Mouse (Mus musculus) cerebellum, adult 18-20 months (tissue): Measurements from ENCODE around the gene 1700030J22Rik.

Source experiments
- DNase-seq, 2 experiments: peaks; one replicate each; pipeline ENCODE4 v3.0.0; 2021

Gene 1700030J22Rik

GRCm38 (mm10) chr8:116978631-116979256 is at the start of gene 1700030J22Rik:
1700030J22Rik (minus strand) TSS chr8:116978959.
- peak; percentile 98 to 99 for DNase-seq

GRCm38 (mm10) chr8:117027601-117028000 is 48.8 kb upstream of the 1700030J22Rik start:
- no peak for DNase-seq

- no peak for DNase-seq
Measured at GRCm38 (mm10) chr8:117022297-117022993, 43.7 kb upstream of the 1700030J22Rik start.

- DNase-seq, result no peak
Measured at GRCm38 (mm10) chr8:117019323-117020275, 40.8 kb upstream of the 1700030J22Rik start.

- DNase-seq, result no peak
Measured at GRCm38 (mm10) chr8:117017896-117018295, 39.1 kb upstream of the 1700030J22Rik start.

GRCm38 (mm10) chr8:117017006-117017405 is 38.2 kb upstream of the 1700030J22Rik start:
- DNase-seq, result no peak

- DNase-seq, result no peak
Measured at GRCm38 (mm10) chr8:117015670-117016069, 36.9 kb upstream of the 1700030J22Rik start.

GRCm38 (mm10) chr8:117011366-117011765 is 32.6 kb upstream of the 1700030J22Rik start:
- no peak for DNase-seq

GRCm38 (mm10) chr8:116994016-116994716 is 15.4 kb upstream of the 1700030J22Rik start:
- DNase-seq, result no peak

- DNase-seq, result peak; percentile 97 to 100
Measured at GRCm38 (mm10) chr8:116993095-116993867, 14.5 kb upstream of the 1700030J22Rik start, which contains the start of gene Gcsh. Gcsh (minus strand) TSS chr8:116993537.

- peak in 1 of 2 experiments; percentile 10 for DNase-seq
Measured at GRCm38 (mm10) chr8:116992176-116992971, 13.6 kb upstream of the 1700030J22Rik start.

GRCm38 (mm10) chr8:116991241-116991640 is 12.5 kb upstream of the 1700030J22Rik start:
- DNase-seq, result no peak

GRCm38 (mm10) chr8:116989842-116990241 is 11.1 kb upstream of the 1700030J22Rik start:
- DNase-seq, result no peak

- DNase-seq, result peak; percentile 56 to 63
Measured at GRCm38 (mm10) chr8:116980117-116980516, 1.4 kb upstream of the 1700030J22Rik start.

GRCm38 (mm10) chr8:116978052-116978451 is 707 bp downstream of the 1700030J22Rik start:
- DNase-seq, result no peak

- no peak for DNase-seq
Measured at GRCm38 (mm10) chr8:116975606-116976005, 3.2 kb downstream of the 1700030J22Rik start.

GRCm38 (mm10) chr8:116975066-116975465 is 3.7 kb downstream of the 1700030J22Rik start:
- DNase-seq, result no peak

GRCm38 (mm10) chr8:116969531-116969930 is 9.2 kb downstream of the 1700030J22Rik start:
- no peak for DNase-seq

- no peak for DNase-seq
Measured at GRCm38 (mm10) chr8:116954415-116954814, 24.3 kb downstream of the 1700030J22Rik start.

- no peak for DNase-seq
Measured at GRCm38 (mm10) chr8:116952428-116952827, 26.3 kb downstream of the 1700030J22Rik start.

GRCm38 (mm10) chr8:116951778-116952177 is 27.0 kb downstream of the 1700030J22Rik start:
- DNase-seq, result peak in 1 of 2 experiments; percentile 22
